Mouse (Mus musculus): ENCODE data around the gene Prkcg.

DNA sequence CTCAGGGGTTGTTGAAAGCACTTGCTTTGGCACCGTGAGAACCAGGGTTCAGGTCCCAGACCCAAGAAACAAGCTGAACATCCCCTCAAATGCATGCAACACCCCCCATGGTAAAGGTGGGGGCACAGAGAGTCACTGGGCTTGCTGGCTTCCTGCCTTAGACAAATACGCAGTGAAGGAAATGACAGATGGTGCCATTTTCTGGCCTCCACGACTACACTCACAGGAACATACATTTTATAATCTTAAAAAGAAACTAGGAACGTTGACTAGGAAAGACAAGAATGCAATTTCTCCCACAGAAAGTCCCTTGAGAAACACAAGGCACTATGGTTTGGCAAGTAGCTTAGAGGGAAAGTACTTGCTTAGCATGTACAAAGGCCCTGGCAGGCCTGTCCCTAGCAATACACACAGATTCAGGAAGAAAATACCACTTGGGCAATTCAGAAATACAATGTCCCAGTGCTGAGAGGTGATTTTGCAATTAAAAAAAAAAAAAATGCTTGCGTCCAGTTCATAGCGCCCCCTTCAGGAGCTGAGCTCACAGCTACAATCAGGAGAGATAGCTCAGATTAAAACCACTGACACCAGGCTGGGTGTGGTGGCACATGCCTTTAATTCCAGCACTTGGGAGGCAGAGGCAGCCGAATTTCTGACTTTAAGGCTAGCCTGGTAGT is 11.1 kb downstream of the Prkcg start:
- TF ChIP-seq CTCF (IDR thresholded peaks at IDR 0.05; ENCODE audit: low read depth, low read length) (peak; percentile 34), POLR2A (IDR thresholded peaks at IDR 0.05; ENCODE audit: insufficient read depth, low read length) (no peak)

Data from ES-Bruce4 (cell line).